Mouse (Mus musculus): ENCODE measurements around the gene Tpd52l2. TPM values are rescaled to one million over a fixed set of nuclear protein-coding genes. Genes with fewer than 3 reads are reported as not detected.

Gene Tpd52l2
- polyA plus RNA-seq, 1 experiment from 2014 or later: 36.4 TPM

DNA sequence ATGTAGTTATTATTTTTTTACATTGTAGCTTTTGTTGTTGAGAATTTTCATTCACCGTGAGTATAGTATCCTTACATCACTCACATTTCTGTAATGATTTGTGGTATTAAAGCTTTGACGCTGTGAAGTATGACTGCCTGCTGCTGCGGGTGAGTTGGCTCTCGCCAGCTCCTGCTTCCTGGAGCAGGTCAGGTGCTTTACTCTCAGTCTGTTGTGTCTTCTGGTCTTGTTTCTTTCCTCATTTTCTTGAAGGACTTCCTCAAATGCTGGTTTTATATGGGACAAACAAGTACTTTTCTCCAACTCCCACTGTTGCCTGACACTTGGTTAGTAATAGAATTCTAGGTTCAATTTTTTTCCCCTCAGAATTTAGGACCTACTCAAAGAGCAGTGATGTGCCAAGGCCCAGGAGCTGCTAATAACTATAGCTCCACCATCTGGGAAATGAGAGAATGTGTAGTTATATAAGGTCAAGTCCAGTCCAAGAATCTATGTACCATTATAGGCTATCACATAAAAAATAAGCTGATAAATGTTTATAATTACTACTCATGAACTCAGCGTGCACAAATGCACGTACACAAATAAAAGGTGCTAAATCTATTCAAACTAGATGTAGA, 44.9 kb downstream of the Tpd52l2 start:
- H3K4me3 ChIP-seq (ENCODE audit: inconsistent target): no peak overlapping the region
- peak overlapping the region; percentile 28 for H3K27ac ChIP-seq
- WGBS (ENCODE audit: missing documents): 36% methylated on average over 6 of the region's 6 CpGs
- H3K79me2 ChIP-seq (ENCODE audit: inconsistent target): peaks cover 99% of the 10 kb centered on the region
- H3K36me3 ChIP-seq (ENCODE audit: inconsistent target): peaks cover 7% of the 10 kb centered on the region

DNA sequence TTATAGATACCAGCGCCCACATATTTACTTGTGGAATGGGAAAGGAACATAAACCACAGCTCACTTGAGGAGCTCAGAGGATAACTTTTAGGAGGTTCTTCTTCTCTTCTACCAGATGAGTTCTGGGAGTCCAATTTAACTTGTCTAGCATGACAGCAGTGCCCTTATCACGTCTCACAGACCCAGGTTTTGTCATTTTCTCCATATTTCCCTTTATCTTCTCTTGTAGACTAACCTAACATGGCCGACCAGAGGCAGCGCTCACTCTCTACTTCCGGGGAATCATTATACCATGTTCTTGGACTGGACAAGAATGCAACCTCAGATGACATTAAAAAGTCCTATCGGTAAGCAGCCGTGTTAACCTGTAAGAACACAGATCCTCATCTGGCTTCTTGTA, 49.2 kb downstream of the Tpd52l2 start:
- H3K79me2 ChIP-seq (ENCODE audit: inconsistent target): peaks cover 76% of the 10 kb centered on the region
- H3K27ac ChIP-seq: no peak overlapping the region
- WGBS (ENCODE audit: missing documents): 96% methylated on average over 7 of the region's 7 CpGs
- H3K36me3 ChIP-seq (ENCODE audit: inconsistent target): peaks cover 34% of the 10 kb centered on the region
- H3K4me3 ChIP-seq (ENCODE audit: inconsistent target): no peak overlapping the region

DNA sequence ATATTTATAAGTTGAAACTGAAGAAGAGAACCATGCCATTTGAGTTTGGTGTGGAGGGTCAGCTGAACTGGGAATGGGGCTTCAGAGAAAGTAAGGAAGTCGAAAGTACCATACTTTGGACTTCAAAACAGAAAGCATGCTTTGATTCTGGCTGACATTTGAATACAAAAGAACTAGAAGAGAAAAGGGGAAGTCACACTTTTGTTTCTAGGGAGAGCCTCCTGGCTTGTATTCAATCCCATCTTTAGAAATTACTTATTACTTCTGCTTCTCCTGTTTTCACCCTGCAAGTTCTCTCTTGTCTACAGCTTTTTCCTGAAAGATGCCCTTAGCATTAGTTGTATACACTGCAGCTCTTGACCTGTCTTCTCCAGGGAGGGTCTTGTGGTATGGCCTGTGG, 51.3 kb downstream of the Tpd52l2 start:
- WGBS (ENCODE audit: missing documents): 0% methylated on average over 1 of the region's 1 CpGs
- no peak overlapping the region for H3K4me3 ChIP-seq (ENCODE audit: inconsistent target)
- H3K36me3 ChIP-seq (ENCODE audit: inconsistent target): peaks cover 47% of the 10 kb centered on the region
- peak overlapping the region; percentile 45 for H3K27ac ChIP-seq
- peaks cover 57% of the 10 kb centered on the region for H3K79me2 ChIP-seq (ENCODE audit: inconsistent target)

DNA sequence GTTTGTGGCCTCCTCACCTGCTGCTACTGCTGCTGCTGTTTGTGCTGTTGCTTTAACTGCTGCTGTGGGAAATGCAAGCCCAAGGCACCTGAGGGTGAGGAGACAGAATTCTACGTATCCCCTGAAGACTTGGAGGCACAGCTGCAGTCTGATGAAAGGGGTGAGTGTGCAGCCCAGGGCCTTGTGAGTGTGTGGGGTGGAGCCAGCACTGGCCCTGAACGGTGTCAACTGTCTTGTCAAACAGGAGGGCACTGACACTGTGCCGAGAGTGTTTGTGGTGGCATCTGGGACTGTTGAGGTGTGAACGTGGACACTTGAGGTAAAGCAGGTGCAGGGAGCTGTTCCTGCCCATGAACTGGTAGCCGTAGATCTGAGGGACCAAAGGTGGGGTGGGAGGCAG, 51.7 kb downstream of the Tpd52l2 start:
- WGBS (ENCODE audit: missing documents): 69% methylated on average over 5 of the region's 5 CpGs
- Histone ChIP-seq H3K79me2 (ENCODE audit: inconsistent target) (peaks cover 52% of the 10 kb centered on the region), H3K4me3 (ENCODE audit: inconsistent target) (no peak overlapping the region), H3K36me3 (ENCODE audit: inconsistent target) (peaks cover 47% of the 10 kb centered on the region), H3K27ac (peak overlapping the region; percentile 45)

DNA sequence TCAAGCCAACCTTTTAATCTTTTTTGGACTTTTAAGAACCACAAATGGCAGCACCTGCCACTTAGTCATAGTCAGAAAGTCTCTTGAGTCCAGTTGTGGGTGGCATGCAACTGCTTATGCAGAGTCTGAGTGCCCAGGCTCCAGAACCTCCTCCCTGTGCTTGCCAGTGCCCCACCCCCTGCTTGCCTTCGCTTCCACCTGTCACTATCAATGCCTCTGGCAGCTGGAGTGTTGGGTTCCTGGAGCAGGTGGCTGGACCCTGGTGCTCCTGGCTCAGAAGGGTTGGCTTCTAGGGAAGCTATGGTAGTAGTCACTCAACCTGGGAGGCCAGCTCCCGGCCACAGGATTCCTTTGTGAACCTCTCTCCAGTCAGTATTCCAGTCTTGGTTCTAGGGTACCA, 53.3 kb downstream of the Tpd52l2 start:
- 95% methylated on average over 2 of the region's 2 CpGs for WGBS (ENCODE audit: missing documents)
- no peak overlapping the region for H3K27ac ChIP-seq
- H3K36me3 ChIP-seq (ENCODE audit: inconsistent target): peaks cover 47% of the 10 kb centered on the region
- no peak overlapping the region for H3K4me3 ChIP-seq (ENCODE audit: inconsistent target)
- H3K79me2 ChIP-seq (ENCODE audit: inconsistent target): peaks cover 36% of the 10 kb centered on the region

DNA sequence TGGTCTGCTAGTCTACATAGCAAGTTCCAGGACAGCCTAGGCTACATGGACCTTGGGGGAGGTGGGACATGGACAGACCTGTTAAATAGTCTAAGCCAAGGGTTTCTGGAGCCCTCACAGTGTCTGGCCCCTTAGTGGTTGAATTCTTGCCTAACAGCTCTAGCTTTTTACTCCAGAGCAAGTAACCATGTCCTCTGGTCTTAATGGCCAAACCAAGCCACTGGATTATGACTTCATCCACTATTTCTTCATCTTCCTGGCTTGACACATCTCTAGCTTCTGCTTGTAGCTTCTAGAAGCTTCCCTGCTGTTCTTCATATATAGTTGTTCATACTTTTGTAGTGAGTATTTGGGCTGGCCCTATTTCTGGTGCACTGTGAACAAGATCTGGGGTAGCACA, 56.8 kb downstream of the Tpd52l2 start:
- Histone ChIP-seq H3K36me3 (ENCODE audit: inconsistent target) (peaks cover 34% of the 10 kb centered on the region), H3K27ac (no peak overlapping the region)

DNA sequence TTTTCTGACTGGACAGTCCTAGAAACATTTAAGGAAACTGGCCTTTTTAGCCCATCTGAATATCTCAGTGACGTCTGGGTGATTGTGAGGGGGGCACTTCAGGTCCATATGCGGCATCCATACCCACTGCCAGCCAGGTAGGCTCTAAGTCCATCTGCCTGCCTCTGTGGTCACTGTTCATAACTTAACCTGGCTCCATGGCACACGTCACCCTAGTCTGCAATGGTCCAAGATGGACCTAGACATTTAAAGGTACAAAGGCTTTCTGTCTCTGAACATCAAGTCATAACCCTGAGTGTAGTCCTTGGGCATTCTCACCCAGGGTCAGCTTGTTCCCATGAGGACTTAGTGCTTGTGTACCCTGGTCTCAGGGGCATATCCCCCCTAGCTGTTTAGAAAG, 70.4 kb downstream of the Tpd52l2 start:
- Histone ChIP-seq H3K36me3 (ENCODE audit: inconsistent target) (peaks cover 35% of the 10 kb centered on the region), H3K27ac (no peak overlapping the region), H3K79me2 (ENCODE audit: inconsistent target) (no peaks in the 10 kb centered on the region), H3K4me3 (ENCODE audit: inconsistent target) (no peak overlapping the region)
- WGBS (ENCODE audit: missing documents): 100% methylated on average over 3 of the region's 3 CpGs

More for the DNA sequence above, 56.8 kb downstream of the Tpd52l2 start:
- Histone ChIP-seq H3K4me3 (ENCODE audit: inconsistent target) (no peak overlapping the region), H3K79me2 (ENCODE audit: inconsistent target) (peaks cover 15% of the 10 kb centered on the region; the same call in 1 of the 2 replicates)

Other genes with a start within 250 kb of the Tpd52l2 start
- gene Gmeb2, start 209.1 kb upstream of the Tpd52l2 start, polyA plus RNA-seq (2018): 8.9 to 11.2 TPM (median 10.8 TPM) in 3 replicates
- gene Stmn3, start 182.6 kb upstream of the Tpd52l2 start, polyA plus RNA-seq (2018): not detected in 3 replicates
- gene Rtel1, start 177.4 kb upstream of the Tpd52l2 start, polyA plus RNA-seq (2018): 4.9 to 9.2 TPM (median 5.3 TPM) in 3 replicates
- gene Zgpat, start 132.2 kb upstream of the Tpd52l2 start, polyA plus RNA-seq (2018): 13.7 to 17.8 TPM (median 17.3 TPM) in 3 replicates
- gene Arfrp1, start 131.7 kb upstream of the Tpd52l2 start, polyA plus RNA-seq (2018): 21.9 to 23.2 TPM (median 22.5 TPM) in 3 replicates
- gene Lime1, start 117.1 kb upstream of the Tpd52l2 start, polyA plus RNA-seq (2018): 2.9 to 8.2 TPM (median 3.7 TPM) in 3 replicates
- gene Zbtb46, start 37.7 kb upstream of the Tpd52l2 start, polyA plus RNA-seq (2018): 0.09 to 0.23 TPM (median 0.21 TPM) in 3 replicates
- gene Abhd16b, start 3.9 kb upstream of the Tpd52l2 start, polyA plus RNA-seq (2018): not detected in 3 replicates
- gene Dnajc5, start 23.3 kb downstream of the Tpd52l2 start, polyA plus RNA-seq (2018): 50.7 to 68.7 TPM (median 60.0 TPM) in 3 replicates
- gene Uckl1, start 87.8 kb downstream of the Tpd52l2 start, polyA plus RNA-seq (2018): 32.9 to 57.2 TPM (median 33.9 TPM) in 3 replicates
- 34.2 to 55.4 TPM (median 34.6 TPM) in 3 replicates for gene Prpf6, start 94.7 kb downstream of the Tpd52l2 start, polyA plus RNA-seq (2018)
- 6.0 to 12.6 TPM (median 6.7 TPM) in 3 replicates for gene Zfp512b, start 95.7 kb downstream of the Tpd52l2 start, polyA plus RNA-seq (2018)
- 2.1 to 3.8 TPM (median 2.8 TPM) in 3 replicates for gene Samd10, start 102.1 kb downstream of the Tpd52l2 start, polyA plus RNA-seq (2018)
- not detected in 3 replicates for gene Gm29797, start 159.9 kb downstream of the Tpd52l2 start, polyA plus RNA-seq (2018)
- 0.15 TPM in 1 of 3 replicates, not detected in the others for gene Sox18, start 174.5 kb downstream of the Tpd52l2 start, polyA plus RNA-seq (2018)
- 1.5 to 3.2 TPM (median 1.9 TPM) in 3 replicates for gene Tcea2, start 183.2 kb downstream of the Tpd52l2 start, polyA plus RNA-seq (2018)
- 74.5 to 107 TPM (median 89.4 TPM) in 3 replicates for gene Rgs19, start 196.8 kb downstream of the Tpd52l2 start, polyA plus RNA-seq (2018)
- gene Lkaaear1, start 201.3 kb downstream of the Tpd52l2 start, polyA plus RNA-seq (2018): not detected in 3 replicates
- 0.12 TPM in 1 of 3 replicates, not detected in the others for gene Oprl1, start 217.9 kb downstream of the Tpd52l2 start, polyA plus RNA-seq (2018)

Data from macrophage (primary cell).